Mouse (Mus musculus) MEL (cell line): ENCODE measurements around the gene Baiap2.

Source experiments
- CTCF ChIP-seq, 3 experiments: IDR thresholded peaks in 2 of 3; conservative IDR thresholded peaks in 1 of 3; 2 replicates each; pipeline ENCODE4 v1.5.1; 2011 to 2012; ENCODE audit warnings: low read length in 3 of 3, low read depth in 2 of 3, mild to moderate bottlenecking in 2 of 3, improper control_type of control experiment in 1 of 3, inconsistent platforms in 1 of 3, mixed read lengths in 1 of 3, moderate library complexity in 1 of 3; ENCODE audit not compliant: control insufficient read depth in 1 of 3, insufficient read depth in 1 of 3, poor library complexity in 1 of 3, severe bottlenecking in 1 of 3
- MXI1 ChIP-seq: IDR thresholded peaks from 2 replicates; pipeline ENCODE4 v1.6.1; 2011; ENCODE audit warnings: mild to moderate bottlenecking, low read depth, low read length, improper control_type of control experiment
- POLR2A ChIP-seq, 2 experiments: IDR thresholded peaks; 2 replicates each; pipeline ENCODE4 v1.6.1; 2011 to 2012; ENCODE audit warnings: low read length in 2 of 2, mild to moderate bottlenecking in 2 of 2, control low read depth in 1 of 2, improper control_type of control experiment in 1 of 2, low read depth in 1 of 2, moderate library complexity in 1 of 2; ENCODE audit not compliant: control insufficient read depth in 1 of 2, insufficient read depth in 1 of 2, poor library complexity in 1 of 2
- ZC3H11A ChIP-seq: IDR thresholded peaks from 2 replicates; pipeline ENCODE4 v1.6.1; 2012; ENCODE audit warnings: low read depth, mild to moderate bottlenecking, inconsistent platforms, low read length, improper control_type of control experiment

GRCm38 (mm10) chr11:119989115-119989564, 46.6 kb downstream of the Baiap2 start:
- TF ChIP-seq ZC3H11A (no peak), POLR2A (IDR thresholded peaks at IDR 0.05; ENCODE audit: control insufficient read depth in 1 of 2, insufficient read depth in 1 of 2, low read depth in 1 of 2, low read length in 2 of 2, poor library complexity in 1 of 2) (no peak), MXI1 (no peak), CTCF (IDR thresholded peaks at IDR 0.05 in 2 of 3, conservative IDR thresholded peaks at IDR 0.05 in 1 of 3; ENCODE audit: control insufficient read depth in 1 of 3, insufficient read depth in 1 of 3, low read depth in 2 of 3, low read length in 3 of 3, poor library complexity in 1 of 3, severe bottlenecking in 1 of 3) (no peak)
